Mouse (Mus musculus) embryonic facial prominence, embryonic 15.5 days (tissue): ENCODE results near the gene Btbd9. TPM values are rescaled to one million over a fixed set of nuclear protein-coding genes. Genes with fewer than 3 reads are reported as not detected.

Experiments
- ATAC-seq: fragments of 200-750 bp; cut with Nextera tagmentation; 2 replicates; pipeline ENCODE4 v1.8.0; 2017; ENCODE audit warnings: low read depth, moderate TSS enrichment; ENCODE audit not compliant: insufficient number of reproducible peaks, low FRiP score, low TSS enrichment
- H3K27ac ChIP-seq: fragments of 300-500 bp; sonication (generic); replicated peaks from 2 replicates; pipeline ENCODE4 v1.5.1; 2015; ENCODE audit warnings: mild to moderate bottlenecking, inconsistent platforms
- H3K27me3 ChIP-seq: fragments of 300-500 bp; sonication (generic); 2 replicates; pipeline ENCODE4 v1.6.1; 2015; ENCODE audit warnings: inconsistent platforms
- H3K36me3 ChIP-seq: fragments of 300-500 bp; sonication (generic); 2 replicates; pipeline ENCODE4 v1.6.1; 2015; ENCODE audit warnings: mild to moderate bottlenecking, inconsistent platforms
- H3K4me1 ChIP-seq: fragments of 300-500 bp; sonication (generic); 2 replicates; pipeline ENCODE4 v1.6.1; 2015; ENCODE audit warnings: inconsistent platforms
- H3K4me2 ChIP-seq: fragments of 300-500 bp; sonication (generic); replicated peaks from 2 replicates; pipeline ENCODE4 v1.6.1; 2015; ENCODE audit warnings: mild to moderate bottlenecking, inconsistent platforms
- H3K4me3 ChIP-seq: fragments of 300-500 bp; sonication (generic); replicated peaks from 2 replicates; pipeline ENCODE4 v1.5.1; 2015; ENCODE audit warnings: mild to moderate bottlenecking, inconsistent platforms
- H3K9ac ChIP-seq: fragments of 300-500 bp; sonication (generic); 2 replicates; pipeline ENCODE4 v1.6.1; 2015; ENCODE audit warnings: inconsistent platforms
- H3K9me3 ChIP-seq: fragments of 300-500 bp; sonication (generic); replicated peaks from 2 replicates; pipeline ENCODE4 v1.6.1; 2016; ENCODE audit warnings: inconsistent platforms
- WGBS: fragments of 180-500 bp; shearing (Covaris S2); methylation state at CpG from one replicate; pipeline ENCODE4 v1.1.7; 2015; 5-methylcytosine and 5-hydroxymethylcytosine counted together
- polyA plus RNA-seq: library from polyadenylated mRNA; unstranded; fragments of >200 nt; fragmentation: Nextera tagmentation; extraction: Ambion mirVana; gene quantifications from 2 replicates; pipeline ENCODE4 v1.2.1, GENCODE M21; 2015

The Btbd9 gene
- polyA plus RNA-seq, 1 experiment from 2014 or later = 56.6 TPM

- Histone ChIP-seq H3K27me3 (no peaks in the 10 kb centered on the region), H3K9me3 (no peaks in the 10 kb centered on the region), H3K27ac (no peak overlapping the region), H3K4me1 (no peaks in the 10 kb centered on the region), H3K36me3 (no peaks in the 10 kb centered on the region), H3K4me2 (no peak overlapping the region), H3K4me3 (no peak overlapping the region), H3K9ac (no peak overlapping the region)
- no peak for ATAC-seq
- 74% methylated on average over 3 of the region's 3 CpGs for WGBS
These were observed 231.3 kb downstream of the Btbd9 start for GRCm38 (mm10) chr17:30345008-30345407.

- H3K27me3 ChIP-seq = no peaks in the 10 kb centered on the region
- no peak overlapping the region for H3K27ac ChIP-seq
- ATAC-seq = no peak
- no peak overlapping the region for H3K4me2 ChIP-seq
- no peak overlapping the region for H3K4me3 ChIP-seq
- 59% methylated on average over 9 of the region's 9 CpGs for WGBS
- H3K9ac ChIP-seq = no peak overlapping the region
- no peaks in the 10 kb centered on the region for H3K9me3 ChIP-seq
- no peaks in the 10 kb centered on the region for H3K36me3 ChIP-seq
- no peaks in the 10 kb centered on the region for H3K4me1 ChIP-seq
These were observed 232.4 kb downstream of the Btbd9 start for GRCm38 (mm10) chr17:30343701-30344473.

DNA sequence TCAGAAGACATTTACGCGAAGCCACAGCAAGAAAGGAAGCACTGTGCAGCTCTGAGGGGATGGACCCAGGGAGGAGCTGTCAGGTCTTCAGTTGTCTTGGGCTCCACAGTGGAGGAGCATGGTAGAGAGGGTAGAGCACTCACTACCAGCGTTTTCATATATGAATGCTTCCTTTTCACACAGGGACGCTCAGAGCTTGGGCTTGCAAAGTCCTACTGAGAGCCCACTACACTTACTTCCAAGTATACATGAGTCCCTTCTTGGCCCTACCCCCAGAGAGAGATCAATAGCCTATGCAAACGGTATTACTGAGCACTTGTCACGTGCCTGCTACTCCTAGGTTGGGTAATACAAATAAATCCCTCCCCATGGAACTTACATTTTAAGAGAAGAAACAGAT, 234.7 kb downstream of the Btbd9 start:
- no peak overlapping the region for H3K27ac ChIP-seq
- WGBS = 88% methylated on average over 6 of the region's 6 CpGs
- H3K9me3 ChIP-seq = no peaks in the 10 kb centered on the region
- no peaks in the 10 kb centered on the region for H3K4me1 ChIP-seq
- no peak overlapping the region for H3K4me3 ChIP-seq
- H3K36me3 ChIP-seq = no peaks in the 10 kb centered on the region
- no peaks in the 10 kb centered on the region for H3K27me3 ChIP-seq
- no peak overlapping the region for H3K4me2 ChIP-seq
- no peak overlapping the region for H3K9ac ChIP-seq
- no peak for ATAC-seq

DNA sequence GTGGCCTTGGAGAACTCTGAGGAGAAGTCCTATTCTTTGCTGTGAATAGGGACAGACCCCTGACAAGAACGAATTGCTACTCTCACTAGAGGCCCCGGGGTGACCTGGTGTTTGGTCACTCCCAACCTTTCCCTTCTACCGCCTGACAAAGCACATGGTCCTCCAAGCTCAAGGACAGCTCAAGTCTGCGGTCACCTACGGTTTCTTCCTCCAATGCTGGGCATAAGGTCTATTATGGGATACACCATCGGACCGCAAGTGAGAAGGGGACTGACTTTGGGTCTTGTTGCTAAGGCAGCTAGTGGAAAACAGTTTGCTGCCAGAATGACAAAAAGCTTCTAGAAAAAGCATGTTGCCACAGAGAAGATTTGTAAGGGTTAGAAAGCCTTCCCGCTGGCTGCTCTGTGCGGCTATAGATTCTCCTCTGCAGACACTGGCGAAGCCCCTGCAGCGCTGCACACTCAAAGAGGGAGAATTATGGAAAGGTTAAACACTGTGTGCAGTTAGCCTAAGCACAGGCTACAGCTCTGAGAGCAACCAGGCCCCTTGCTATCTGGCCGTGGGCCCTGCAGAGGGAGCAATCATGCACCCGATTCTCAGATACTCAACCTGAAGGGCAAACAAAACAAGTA, 235.7 kb downstream of the Btbd9 start:
- ATAC-seq = no peak
- Histone ChIP-seq H3K4me2 (no peak overlapping the region), H3K9me3 (no peaks in the 10 kb centered on the region), H3K27me3 (no peaks in the 10 kb centered on the region), H3K4me3 (no peak overlapping the region), H3K9ac (no peak overlapping the region), H3K27ac (no peak overlapping the region), H3K4me1 (no peaks in the 10 kb centered on the region), H3K36me3 (no peaks in the 10 kb centered on the region)
- 83% methylated on average over 13 of the region's 13 CpGs for WGBS

DNA sequence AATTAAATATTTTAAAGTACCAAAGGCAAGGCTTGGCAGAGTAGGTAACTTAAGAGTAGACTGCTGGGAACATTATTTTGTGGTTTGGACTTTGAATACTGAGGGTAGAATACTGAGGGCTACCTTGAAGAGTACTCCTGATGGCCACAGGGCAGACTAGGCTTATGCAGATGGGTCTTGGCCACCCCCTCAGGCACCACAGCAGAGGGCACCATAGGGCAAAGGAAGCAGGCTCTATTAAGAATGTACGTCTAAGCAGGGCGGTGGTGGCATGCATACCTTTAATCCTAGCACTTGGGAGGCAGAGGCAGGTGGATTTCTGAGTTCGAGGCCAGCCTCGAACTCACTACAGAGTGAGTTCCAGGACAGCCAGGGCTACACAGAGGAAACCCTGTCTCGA, 237.0 kb downstream of the Btbd9 start:
- Histone ChIP-seq H3K36me3 (no peaks in the 10 kb centered on the region), H3K27me3 (no peaks in the 10 kb centered on the region), H3K4me1 (no peaks in the 10 kb centered on the region), H3K9ac (no peak overlapping the region), H3K9me3 (no peaks in the 10 kb centered on the region), H3K4me2 (no peak overlapping the region), H3K4me3 (no peak overlapping the region), H3K27ac (no peak overlapping the region)
- WGBS = 88% methylated on average over 5 of the region's 5 CpGs
- no peak for ATAC-seq

GRCm38 (mm10) chr17:30336816-30337215, 239.5 kb downstream of the Btbd9 start:
- 57% methylated on average over 7 of the region's 7 CpGs for WGBS
- no peaks in the 10 kb centered on the region for H3K4me1 ChIP-seq
- ATAC-seq = no peak
- no peaks in the 10 kb centered on the region for H3K36me3 ChIP-seq
- no peaks in the 10 kb centered on the region for H3K27me3 ChIP-seq
- H3K4me3 ChIP-seq = no peak overlapping the region
- no peak overlapping the region for H3K27ac ChIP-seq
- no peak overlapping the region for H3K4me2 ChIP-seq
- H3K9me3 ChIP-seq = no peaks in the 10 kb centered on the region
- no peak overlapping the region for H3K9ac ChIP-seq

DNA sequence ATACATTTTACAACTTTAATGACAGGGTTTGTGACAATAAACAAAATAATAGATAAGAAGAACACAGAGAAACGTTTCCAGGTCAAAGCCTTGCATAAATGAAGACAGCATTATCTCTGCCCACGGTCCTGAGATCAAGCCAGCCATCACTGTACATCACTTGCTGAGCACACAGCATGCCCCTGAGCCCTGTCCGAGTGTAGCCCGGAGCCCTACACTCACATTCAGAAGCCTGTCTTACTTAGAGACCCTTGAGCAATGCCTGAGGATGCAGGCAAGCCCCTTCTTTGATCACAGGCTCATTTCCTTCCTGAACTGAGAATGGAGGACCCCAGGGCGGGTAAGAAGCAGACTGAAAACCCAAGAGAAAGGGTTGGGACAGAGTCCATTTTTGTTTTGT, 240.0 kb downstream of the Btbd9 start:
- no peaks in the 10 kb centered on the region for H3K36me3 ChIP-seq
- ATAC-seq = no peak
- no peak overlapping the region for H3K4me3 ChIP-seq
- H3K9ac ChIP-seq = no peak overlapping the region
- WGBS = 61% methylated on average over 5 of the region's 5 CpGs
- no peaks in the 10 kb centered on the region for H3K4me1 ChIP-seq
- H3K4me2 ChIP-seq = no peak overlapping the region
- no peaks in the 10 kb centered on the region for H3K27me3 ChIP-seq
- no peak overlapping the region for H3K27ac ChIP-seq
- no peaks in the 10 kb centered on the region for H3K9me3 ChIP-seq

GRCm38 (mm10) chr17:30335746-30336145, 240.5 kb downstream of the Btbd9 start:
- Histone ChIP-seq H3K4me1 (no peaks in the 10 kb centered on the region), H3K27me3 (no peaks in the 10 kb centered on the region), H3K4me2 (no peak overlapping the region), H3K4me3 (no peak overlapping the region), H3K27ac (no peak overlapping the region), H3K9me3 (no peaks in the 10 kb centered on the region), H3K36me3 (no peaks in the 10 kb centered on the region), H3K9ac (no peak overlapping the region)
- peak; percentile 57; the same call in 1 of the 2 replicates for ATAC-seq
- WGBS = 40% methylated on average over 8 of the region's 8 CpGs

DNA sequence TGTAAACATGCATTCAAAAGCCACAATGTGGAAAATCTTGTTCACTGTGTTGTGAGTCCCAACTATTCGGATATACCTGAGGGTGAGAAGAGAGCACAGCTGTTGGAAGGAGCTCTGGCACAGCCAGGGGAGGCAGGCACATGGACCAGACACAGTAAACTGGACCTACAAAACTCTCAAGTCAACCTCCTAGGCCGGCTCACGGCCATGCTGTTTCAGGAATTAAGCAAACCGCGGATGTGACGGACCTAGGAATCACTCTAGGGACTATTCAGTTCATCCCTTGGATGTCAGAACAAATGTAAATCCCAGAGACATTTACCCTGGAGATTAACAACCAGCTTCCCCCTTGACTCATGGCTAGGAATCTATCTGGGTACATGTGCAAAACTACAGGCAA, 242.0 kb downstream of the Btbd9 start:
- H3K4me2 ChIP-seq = no peak overlapping the region
- H3K27ac ChIP-seq = no peak overlapping the region
- no peak overlapping the region for H3K9ac ChIP-seq
- WGBS = 87% methylated on average over 6 of the region's 6 CpGs
- no peaks in the 10 kb centered on the region for H3K36me3 ChIP-seq
- no peak for ATAC-seq
- H3K4me1 ChIP-seq = no peaks in the 10 kb centered on the region
- no peak overlapping the region for H3K4me3 ChIP-seq
- no peaks in the 10 kb centered on the region for H3K9me3 ChIP-seq
- H3K27me3 ChIP-seq = no peaks in the 10 kb centered on the region

- Histone ChIP-seq H3K4me3 (no peak overlapping the region), H3K36me3 (no peaks in the 10 kb centered on the region), H3K4me1 (no peaks in the 10 kb centered on the region), H3K27ac (no peak overlapping the region), H3K27me3 (no peaks in the 10 kb centered on the region), H3K9me3 (no peaks in the 10 kb centered on the region), H3K4me2 (no peak overlapping the region), H3K9ac (no peak overlapping the region)
- WGBS = 75% methylated on average over 4 of the region's 4 CpGs
- no peak for ATAC-seq
These were observed 243.2 kb downstream of the Btbd9 start for GRCm38 (mm10) chr17:30333136-30333535.

DNA sequence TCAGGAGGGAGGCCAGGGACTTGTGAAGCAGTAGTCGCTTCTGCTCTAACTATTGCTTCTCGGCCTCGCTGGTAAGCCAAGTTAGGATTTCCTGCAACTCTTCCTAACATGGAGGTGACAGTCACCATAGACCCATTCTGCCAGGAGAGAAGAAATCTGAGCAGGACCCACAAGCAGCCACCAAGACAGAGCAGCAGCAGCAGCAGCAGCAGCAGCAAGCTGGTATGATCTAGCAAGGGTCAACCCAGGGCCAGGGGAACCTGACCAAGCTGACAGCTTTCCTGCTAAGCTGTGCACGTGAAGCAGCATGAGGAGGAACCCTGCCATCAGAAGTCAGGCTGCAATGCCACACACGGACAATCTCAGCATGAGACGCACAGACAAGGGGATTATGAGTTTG, 244.9 kb downstream of the Btbd9 start:
- H3K4me1 ChIP-seq = no peaks in the 10 kb centered on the region
- no peak overlapping the region for H3K9ac ChIP-seq
- no peak overlapping the region for H3K4me2 ChIP-seq
- H3K36me3 ChIP-seq = no peaks in the 10 kb centered on the region
- WGBS = 78% methylated on average over 6 of the region's 6 CpGs
- no peaks in the 10 kb centered on the region for H3K27me3 ChIP-seq
- H3K27ac ChIP-seq = no peak overlapping the region
- no peaks in the 10 kb centered on the region for H3K9me3 ChIP-seq
- no peak overlapping the region for H3K4me3 ChIP-seq
- ATAC-seq = no peak

GRCm38 (mm10) chr17:30329531-30329930, 246.8 kb downstream of the Btbd9 start:
- Histone ChIP-seq H3K27me3 (no peaks in the 10 kb centered on the region), H3K9ac (no peak overlapping the region), H3K36me3 (no peaks in the 10 kb centered on the region), H3K4me2 (no peak overlapping the region), H3K9me3 (no peaks in the 10 kb centered on the region), H3K4me3 (no peak overlapping the region), H3K27ac (no peak overlapping the region), H3K4me1 (no peaks in the 10 kb centered on the region)
- 65% methylated on average over 2 of the region's 2 CpGs for WGBS
- no peak for ATAC-seq
